Mouse (Mus musculus): Measurements from ENCODE around the gene Kansl1l.

- TF ChIP-seq CTCF (IDR thresholded peaks at IDR 0.05; ENCODE audit: low read depth) (no peak), EP300 (optimal IDR thresholded peaks at IDR 0.05) (no peak)
These were observed 117.1 kb downstream of the Kansl1l start for GRCm38 (mm10) chr1:66700149-66700692.
